8 mouse cellular contexts compared by ENCODE assay signal in the genomic region with DNA sequence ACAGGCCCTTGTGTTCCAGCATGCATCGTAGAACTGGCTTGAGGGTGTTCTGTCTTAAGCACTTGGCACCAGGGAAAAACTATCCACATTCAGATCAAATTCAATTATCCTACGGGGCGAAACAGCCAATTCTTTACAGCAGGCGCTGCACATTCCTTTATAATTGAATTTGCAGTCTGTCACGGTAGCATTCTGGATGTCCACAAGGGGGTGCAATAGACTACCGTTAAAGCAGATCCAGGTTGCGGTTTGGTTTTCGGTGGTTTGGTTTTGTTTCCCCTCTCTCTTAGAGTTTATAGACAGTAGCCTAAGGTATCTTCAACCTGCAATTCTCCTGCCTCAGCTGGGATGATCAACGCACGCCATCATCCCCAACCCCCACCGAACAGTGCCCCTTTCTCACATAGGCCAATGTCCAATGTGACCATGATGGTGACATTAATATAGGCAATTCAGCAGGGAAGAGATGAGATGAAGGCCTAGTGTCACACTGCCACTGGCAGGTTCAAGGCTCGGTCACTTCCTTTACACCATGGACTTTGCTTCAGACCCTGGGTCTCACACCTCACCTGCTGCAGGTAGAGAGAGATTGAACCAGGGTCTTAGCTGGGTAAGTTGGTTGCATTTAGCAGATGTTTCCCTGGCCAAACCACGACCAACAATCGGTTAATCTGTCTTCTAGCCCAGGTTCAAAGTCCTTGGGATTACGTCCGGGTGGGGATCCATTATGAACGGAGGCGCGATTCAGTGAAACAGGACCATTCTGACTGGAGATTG. TPM values are rescaled to one million over a fixed set of nuclear protein-coding genes. Genes with fewer than 3 reads are reported as not detected.
A peak's percentile ranks its signal among the peaks of the same experiment; 100 is the strongest.
DNase-seq lines count a peak whose midpoint lies in the region; ATAC-seq and TF ChIP-seq lines count a peak whose summit lies in the region.

No protein-coding gene starts in this region.

- 38% methylated on average over 19 of the region's 19 CpGs for WGBS in forebrain, embryonic 15.5 days
- 46% methylated on average over 19 of the region's 19 CpGs for WGBS in lung, postnatal 0 days
- 46% methylated on average over 19 of the region's 19 CpGs for WGBS in stomach, embryonic 15.5 days

- no peak overlapping the region for H3ac ChIP-seq in C2C12 (ENCODE audit: control insufficient read depth, insufficient read length, low read depth)

- no peak overlapping the region for H3K27ac ChIP-seq in forebrain, embryonic 15.5 days (replicated peaks)
- no peak overlapping the region for H3K27ac ChIP-seq in lung, postnatal 0 days (ENCODE audit: low read length)
- no peak overlapping the region for H3K27ac ChIP-seq in stomach, embryonic 15.5 days

- no peaks in the 10 kb centered on the region for H3K27me3 ChIP-seq in C2C12 (ENCODE audit: control insufficient read depth, insufficient read depth, insufficient read length)
- peaks cover 4% of the 10 kb centered on the region; the same call in 1 of the 2 replicates for H3K27me3 ChIP-seq in forebrain, embryonic 15.5 days
- no peaks in the 10 kb centered on the region for H3K27me3 ChIP-seq in lung, postnatal 0 days (replicated peaks; ENCODE audit: insufficient read depth, low read length)
- H3K27me3 ChIP-seq in stomach, embryonic 15.5 days (replicated peaks) = no peaks in the 10 kb centered on the region

- TF ChIP-seq CTCF in C2C12 (IDR thresholded peaks at IDR 0.05; ENCODE audit: control insufficient read depth, insufficient read depth, insufficient read length) = peak; percentile 23
- peak; percentile 81 for TF ChIP-seq CTCF in lung, postnatal 0 days (IDR thresholded peaks at IDR 0.05)

- no peak for TF ChIP-seq EP300 in lung, postnatal 0 days (IDR thresholded peaks at IDR 0.05)

- H3K9ac ChIP-seq in forebrain, embryonic 15.5 days (replicated peaks) = no peak overlapping the region
- H3K9ac ChIP-seq in lung, postnatal 0 days (replicated peaks; ENCODE audit: low read depth) = no peak overlapping the region
- H3K9ac ChIP-seq in stomach, embryonic 15.5 days = no peak overlapping the region

- no peak overlapping the region for H3K4me2 ChIP-seq in forebrain, embryonic 15.5 days (replicated peaks)
- H3K4me2 ChIP-seq in lung, postnatal 0 days (replicated peaks; ENCODE audit: low read depth, low read length) = 0 out of 2 replicates have a peak overlapping the region, but pooled peaks have one; percentile 28
- H3K4me2 ChIP-seq in stomach, embryonic 15.5 days = 0 out of 2 replicates have a peak overlapping the region, but pooled peaks have one; percentile 13

- peaks cover 15% of the 10 kb centered on the region for H3K4me1 ChIP-seq in forebrain, embryonic 15.5 days
- H3K4me1 ChIP-seq in lung, postnatal 0 days (ENCODE audit: insufficient read depth, low read depth, low read length) = no peaks in the 10 kb centered on the region
- H3K4me1 ChIP-seq in stomach, embryonic 15.5 days = peaks cover 7% of the 10 kb centered on the region; the same call in 1 of the 2 replicates

- no peaks in the 10 kb centered on the region for H3K9me3 ChIP-seq in forebrain, embryonic 15.5 days
- H3K9me3 ChIP-seq in lung, postnatal 0 days (ENCODE audit: low read length) = no peaks in the 10 kb centered on the region
- no peaks in the 10 kb centered on the region for H3K9me3 ChIP-seq in stomach, embryonic 15.5 days

- H3K4me3 ChIP-seq in C2C12 (ENCODE audit: insufficient read depth, poor library complexity, severe bottlenecking) = no peak overlapping the region
- H3K4me3 ChIP-seq in forebrain, embryonic 15.5 days = no peak overlapping the region
- no peak overlapping the region for H3K4me3 ChIP-seq in lung, postnatal 0 days (ENCODE audit: low read depth, low read length)
- H3K4me3 ChIP-seq in stomach, embryonic 15.5 days (replicated peaks) = no peak overlapping the region

- 0 out of 2 replicates have a peak, but pooled peaks have one; percentile 8 for ATAC-seq in forebrain, embryonic 15.5 days (replicated peaks)
- ATAC-seq in lung, postnatal 0 days = no peak
- ATAC-seq in stomach, embryonic 15.5 days (ENCODE audit: insufficient read depth, low FRiP score, low read depth) = no peak

- peak; percentile 33 to 81 for DNase-seq in adrenal gland, adult (ENCODE audit: inconsistent age in 2 of 2, low spot score in 1 of 2)
- no peak for DNase-seq in adrenal gland, adult 8-10 months
- DNase-seq in c-Kit-negative CD71-positive TER-119-positive erythroid progenitor cells, embryonic 14.5 days (ENCODE audit: low read depth, low spot score) = peak; percentile 34
- peak; percentile 57 for DNase-seq in kidney, postnatal 10 days
- DNase-seq in lung, postnatal 0 days (ENCODE audit: low spot score) = peak; percentile 80

- no peaks in the 10 kb centered on the region for H3K79me3 ChIP-seq in C2C12 (ENCODE audit: low read depth)

- peaks cover 8% of the 10 kb centered on the region for H3K36me3 ChIP-seq in C2C12 (ENCODE audit: control insufficient read depth, insufficient read depth)
- no peaks in the 10 kb centered on the region for H3K36me3 ChIP-seq in forebrain, embryonic 15.5 days
- no peaks in the 10 kb centered on the region for H3K36me3 ChIP-seq in lung, postnatal 0 days (ENCODE audit: insufficient read depth, low read length)
- no peaks in the 10 kb centered on the region; the same call in 1 of the 2 replicates for H3K36me3 ChIP-seq in stomach, embryonic 15.5 days

- no peaks in the 10 kb centered on the region for H3K79me2 ChIP-seq in C2C12 (ENCODE audit: control insufficient read depth, insufficient read depth)

TF ChIP-seq in C2C12, 6 proteins besides CTCF, POLR2A, EP300 and RAD21:
- TF ChIP-seq MAX (IDR thresholded peaks at IDR 0.05) (no peak), USF1 (IDR thresholded peaks at IDR 0.05; ENCODE audit: low read depth) (no peak), FOSL1 (IDR thresholded peaks at IDR 0.05; ENCODE audit: insufficient read depth, low read length, poor library complexity, severe bottlenecking) (no peak), CEBPB (IDR thresholded peaks at IDR 0.05; ENCODE audit: low read depth) (no peak), MYOD1 (IDR thresholded peaks at IDR 0.05; ENCODE audit: control insufficient read depth, insufficient read length, low read depth) (no peak), MYOG (IDR thresholded peaks at IDR 0.05; ENCODE audit: control insufficient read depth, extremely low read depth, insufficient read length) (no peak)

RNA-seq across cellular contexts. Expression of gene Creg1, which starts 12.2 kb away (rescaled TPM):
- 10 to 100 TPM; 46.5 to 65.7 (median 56.5) TPM for total RNA-seq in adrenal gland, adult 8-10 months (2022)
- 21.2 TPM for polyA plus RNA-seq in C2C12 (2012; fragmentation: generic; extraction: Trizol)
- 18.3 and 19.0 TPM in 2 replicates for polyA plus RNA-seq in forebrain, embryonic 15.5 days (2015; fragmentation: Nextera tagmentation; extraction: Ambion mirVana)
- polyA plus RNA-seq in lung, postnatal 0 days (2015; fragmentation: Nextera tagmentation; extraction: Ambion mirVana) = 123 and 148 TPM in 2 replicates
- 107 and 111 TPM in 2 replicates for polyA plus RNA-seq in stomach, embryonic 15.5 days (2015; fragmentation: Nextera tagmentation; extraction: Ambion mirVana)

RNA-seq across cellular contexts. Expression of gene Cd247, which starts 12.8 kb away (rescaled TPM):
- under 1 TPM; 0.20 to 0.46 (median 0.43) TPM for total RNA-seq in adrenal gland, adult 8-10 months (2022)
- 0.05 TPM for polyA plus RNA-seq in C2C12 (2012; fragmentation: generic; extraction: Trizol)
- polyA plus RNA-seq in forebrain, embryonic 15.5 days (2015; fragmentation: Nextera tagmentation; extraction: Ambion mirVana) = 1.5 and 1.6 TPM in 2 replicates
- polyA plus RNA-seq in lung, postnatal 0 days (2015; fragmentation: Nextera tagmentation; extraction: Ambion mirVana) = 1.3 and 1.5 TPM in 2 replicates
- 0.55 and 0.73 TPM in 2 replicates for polyA plus RNA-seq in stomach, embryonic 15.5 days (2015; fragmentation: Nextera tagmentation; extraction: Ambion mirVana)
